Mouse (Mus musculus): ENCODE data around the gene Olfr323. TPM values are rescaled to one million over a fixed set of nuclear protein-coding genes. Genes with fewer than 3 reads are reported as not detected.
A peak's percentile ranks its signal among the peaks of the same experiment; 100 is the strongest.

The Olfr323 gene
- polyA plus RNA-seq (2015; fragmentation: Nextera tagmentation; extraction: Ambion mirVana) = not detected in 2 replicates

DNA sequence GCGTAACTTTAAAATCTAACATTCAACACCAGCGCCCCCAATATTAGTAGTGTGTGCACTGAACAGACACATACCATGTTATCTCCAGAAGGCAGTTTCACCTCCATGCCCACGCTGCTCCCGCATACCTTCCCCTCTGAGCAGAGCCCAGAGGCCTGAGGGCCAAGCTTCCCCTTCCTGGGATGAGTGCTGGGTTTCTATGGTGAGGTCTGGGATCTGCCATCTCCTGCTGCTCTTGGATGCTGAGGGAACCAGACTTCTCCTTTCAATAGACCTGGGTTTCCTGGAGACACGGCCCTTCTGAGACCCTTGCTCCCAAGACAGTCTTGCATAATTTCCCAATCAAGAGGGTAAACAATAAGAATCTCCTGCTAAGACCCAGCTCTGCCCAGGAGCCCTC, at the start of gene Olfr323:
Gene Olfr323 (minus strand): TSS at position 101 of the 400 bp plus-strand sequence.
- no peaks in the 10 kb centered on the region for H3K9me3 ChIP-seq (replicated peaks; ENCODE audit: control insufficient read depth, low read length)
- WGBS = 62% methylated on average over 5 of the region's 5 CpGs
- ATAC-seq (replicated peaks; ENCODE audit: extremely low read depth, insufficient read depth, low FRiP score) = no peak
- no peak within 1 kb of the TSS for H3K4me2 ChIP-seq (ENCODE audit: low read depth, low read length)
- H3K4me1 ChIP-seq (ENCODE audit: control insufficient read depth, insufficient read depth, low read length) = no peaks in the 10 kb centered on the region
- no peaks in the 10 kb centered on the region for H3K27me3 ChIP-seq (ENCODE audit: control insufficient read depth, insufficient read depth, low read length)
- no peak within 1 kb of the TSS for H3K27ac ChIP-seq (ENCODE audit: low read length)
- H3K36me3 ChIP-seq (ENCODE audit: control insufficient read depth, insufficient read depth) = no peaks in the 10 kb centered on the region
- no peak within 1 kb of the TSS for H3K9ac ChIP-seq (ENCODE audit: low read length)
- no peak within 1 kb of the TSS for H3K4me3 ChIP-seq (ENCODE audit: low read length)

DNA sequence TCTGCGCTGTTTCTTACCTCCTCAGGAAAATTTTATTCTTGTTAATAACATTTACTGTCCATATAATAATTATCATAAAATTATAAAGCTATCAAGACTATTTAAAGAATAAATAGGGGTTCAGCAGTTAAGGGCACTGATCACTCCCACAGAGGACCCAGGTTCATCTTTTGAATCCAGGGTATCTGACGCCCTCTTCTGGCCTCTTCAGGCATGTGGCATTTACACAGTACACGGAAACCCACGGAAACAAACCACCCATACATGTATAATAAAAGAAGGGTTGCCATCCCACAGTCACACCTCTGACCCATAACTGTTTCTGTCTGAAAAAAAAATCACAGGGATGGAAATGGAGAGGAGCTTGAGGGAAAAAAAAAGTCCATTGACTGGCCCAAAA, 41.5 kb upstream of the Olfr323 start:
- Histone ChIP-seq H3K27ac (ENCODE audit: low read length) (no peak overlapping the region), H3K4me1 (ENCODE audit: control insufficient read depth, insufficient read depth, low read length) (no peaks in the 10 kb centered on the region), H3K27me3 (ENCODE audit: control insufficient read depth, insufficient read depth, low read length) (no peaks in the 10 kb centered on the region), H3K9me3 (replicated peaks; ENCODE audit: control insufficient read depth, low read length) (no peaks in the 10 kb centered on the region), H3K4me2 (ENCODE audit: low read depth, low read length) (no peak overlapping the region), H3K36me3 (ENCODE audit: control insufficient read depth, insufficient read depth) (no peaks in the 10 kb centered on the region), H3K4me3 (ENCODE audit: low read length) (no peak overlapping the region), H3K9ac (ENCODE audit: low read length) (no peak overlapping the region)
- WGBS = 53% methylated on average over 4 of the region's 4 CpGs
- no peak for ATAC-seq (replicated peaks; ENCODE audit: extremely low read depth, insufficient read depth, low FRiP score)

DNA sequence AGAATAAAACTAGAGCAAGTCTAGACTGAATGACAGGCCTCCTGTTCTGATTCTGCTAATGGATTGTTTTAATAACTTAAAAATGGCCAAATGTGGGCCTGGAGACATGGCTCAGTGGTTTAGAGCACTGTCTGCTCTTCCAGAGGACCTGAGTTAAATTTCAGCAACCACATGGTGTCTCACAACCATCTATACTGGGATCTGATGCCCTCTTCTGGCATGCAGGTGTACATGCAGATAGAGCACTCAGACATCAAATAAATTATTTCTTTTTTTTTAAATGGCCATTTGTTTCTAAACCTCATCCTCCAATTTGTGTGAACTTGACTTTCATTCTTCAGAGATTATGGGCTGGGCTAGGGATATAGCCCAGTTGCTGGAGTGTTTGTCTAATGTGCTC, 39.0 kb upstream of the Olfr323 start:
- ATAC-seq (replicated peaks; ENCODE audit: extremely low read depth, insufficient read depth, low FRiP score) = no peak

DNA sequence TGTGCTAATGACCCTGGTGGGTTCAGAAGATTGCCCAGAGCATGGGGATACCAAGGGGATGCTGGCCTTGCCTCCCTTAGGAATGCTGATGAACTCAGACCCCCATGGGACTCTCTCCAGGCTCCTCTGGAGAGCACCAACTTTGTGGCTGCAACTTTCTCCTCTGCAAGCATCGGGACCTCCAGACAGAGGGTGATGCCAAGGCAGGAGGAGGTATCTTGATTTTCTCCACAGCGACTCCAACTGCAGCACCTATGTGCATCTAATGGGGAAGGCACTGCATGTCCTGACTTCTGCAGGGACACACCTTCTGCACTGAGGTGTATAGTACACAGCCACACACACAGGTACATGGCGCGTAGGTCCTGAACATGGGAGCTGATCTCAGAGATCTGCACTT, 28.3 kb upstream of the Olfr323 start, which contains the start of gene Olfr322:
Gene Olfr322 (plus strand): TSS at position 187 of the 400 bp plus-strand sequence.
- Histone ChIP-seq H3K4me2 (ENCODE audit: low read depth, low read length) (no peak within 1 kb of the TSS), H3K9ac (ENCODE audit: low read length) (no peak within 1 kb of the TSS), H3K27me3 (ENCODE audit: control insufficient read depth, insufficient read depth, low read length) (no peaks in the 10 kb centered on the region), H3K9me3 (replicated peaks; ENCODE audit: control insufficient read depth, low read length) (no peaks in the 10 kb centered on the region), H3K36me3 (ENCODE audit: control insufficient read depth, insufficient read depth) (no peaks in the 10 kb centered on the region), H3K4me1 (ENCODE audit: control insufficient read depth, insufficient read depth, low read length) (no peaks in the 10 kb centered on the region), H3K4me3 (ENCODE audit: low read length) (no peak within 1 kb of the TSS), H3K27ac (ENCODE audit: low read length) (no peak within 1 kb of the TSS)
- ATAC-seq (replicated peaks; ENCODE audit: extremely low read depth, insufficient read depth, low FRiP score) = no peak
- 86% methylated on average over 4 of the region's 4 CpGs for WGBS

More for the DNA sequence above, 39.0 kb upstream of the Olfr323 start:
- Histone ChIP-seq H3K9me3 (replicated peaks; ENCODE audit: control insufficient read depth, low read length) (no peaks in the 10 kb centered on the region), H3K36me3 (ENCODE audit: control insufficient read depth, insufficient read depth) (no peaks in the 10 kb centered on the region), H3K9ac (ENCODE audit: low read length) (no peak overlapping the region), H3K4me1 (ENCODE audit: control insufficient read depth, insufficient read depth, low read length) (no peaks in the 10 kb centered on the region), H3K27me3 (ENCODE audit: control insufficient read depth, insufficient read depth, low read length) (no peaks in the 10 kb centered on the region), H3K4me3 (ENCODE audit: low read length) (no peak overlapping the region), H3K27ac (ENCODE audit: low read length) (no peak overlapping the region), H3K4me2 (ENCODE audit: low read depth, low read length) (no peak overlapping the region)

DNA sequence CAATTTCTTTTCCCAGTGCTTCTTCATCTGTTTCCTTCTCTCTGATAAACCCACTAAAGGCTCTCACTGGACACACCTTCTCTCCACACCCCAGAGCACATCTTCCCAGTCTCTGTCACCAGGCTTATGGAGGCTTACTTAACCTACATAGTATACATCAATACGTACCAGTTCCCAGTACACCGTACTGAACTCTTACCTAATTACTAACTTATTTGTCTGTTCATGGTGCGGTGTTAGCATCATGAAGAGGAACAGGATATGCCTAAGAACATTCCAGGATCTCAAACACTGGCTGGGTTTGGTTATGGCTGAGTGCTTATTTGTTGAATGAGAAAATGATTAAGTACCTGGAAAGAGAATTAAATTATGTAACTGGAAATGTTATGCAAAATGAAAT, 24.9 kb upstream of the Olfr323 start:
- 81% methylated on average over 3 of the region's 3 CpGs for WGBS

DNA sequence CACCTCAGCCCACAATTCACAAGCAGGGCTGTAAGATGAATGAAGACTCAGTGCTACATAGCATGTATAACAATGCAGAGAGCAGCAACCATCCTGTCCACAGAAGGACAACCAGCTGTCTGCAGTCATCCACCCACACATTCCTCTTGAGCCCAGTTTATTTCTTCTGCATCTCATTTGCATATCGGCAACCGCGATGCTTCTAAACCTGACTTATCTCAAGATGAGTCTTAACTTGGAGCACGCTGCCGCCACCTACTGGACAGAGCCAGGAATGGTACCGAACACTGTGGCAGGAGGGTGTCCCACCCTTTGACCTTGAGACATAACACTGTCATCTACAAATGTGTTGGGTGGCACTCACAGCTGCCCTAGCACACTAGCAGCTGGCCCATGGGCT, 13.0 kb upstream of the Olfr323 start:
- Histone ChIP-seq H3K9me3 (replicated peaks; ENCODE audit: control insufficient read depth, low read length) (no peaks in the 10 kb centered on the region), H3K27me3 (ENCODE audit: control insufficient read depth, insufficient read depth, low read length) (peaks cover 22% of the 10 kb centered on the region), H3K9ac (ENCODE audit: low read length) (no peak overlapping the region), H3K4me1 (ENCODE audit: control insufficient read depth, insufficient read depth, low read length) (peaks cover 6% of the 10 kb centered on the region; the same call in 1 of the 2 replicates), H3K27ac (ENCODE audit: low read length) (no peak overlapping the region), H3K4me2 (ENCODE audit: low read depth, low read length) (no peak overlapping the region), H3K36me3 (ENCODE audit: control insufficient read depth, insufficient read depth) (no peaks in the 10 kb centered on the region), H3K4me3 (ENCODE audit: low read length) (no peak overlapping the region)
- ATAC-seq (replicated peaks; ENCODE audit: extremely low read depth, insufficient read depth, low FRiP score) = no peak
- WGBS = 25% methylated on average over 6 of the region's 6 CpGs

More for the DNA sequence above, 24.9 kb upstream of the Olfr323 start:
- Histone ChIP-seq H3K36me3 (ENCODE audit: control insufficient read depth, insufficient read depth) (no peaks in the 10 kb centered on the region), H3K4me3 (ENCODE audit: low read length) (no peak overlapping the region), H3K4me1 (ENCODE audit: control insufficient read depth, insufficient read depth, low read length) (no peaks in the 10 kb centered on the region), H3K9ac (ENCODE audit: low read length) (no peak overlapping the region), H3K27ac (ENCODE audit: low read length) (no peak overlapping the region), H3K27me3 (ENCODE audit: control insufficient read depth, insufficient read depth, low read length) (no peaks in the 10 kb centered on the region), H3K4me2 (ENCODE audit: low read depth, low read length) (no peak overlapping the region), H3K9me3 (replicated peaks; ENCODE audit: control insufficient read depth, low read length) (no peaks in the 10 kb centered on the region)
- no peak for ATAC-seq (replicated peaks; ENCODE audit: extremely low read depth, insufficient read depth, low FRiP score)

DNA sequence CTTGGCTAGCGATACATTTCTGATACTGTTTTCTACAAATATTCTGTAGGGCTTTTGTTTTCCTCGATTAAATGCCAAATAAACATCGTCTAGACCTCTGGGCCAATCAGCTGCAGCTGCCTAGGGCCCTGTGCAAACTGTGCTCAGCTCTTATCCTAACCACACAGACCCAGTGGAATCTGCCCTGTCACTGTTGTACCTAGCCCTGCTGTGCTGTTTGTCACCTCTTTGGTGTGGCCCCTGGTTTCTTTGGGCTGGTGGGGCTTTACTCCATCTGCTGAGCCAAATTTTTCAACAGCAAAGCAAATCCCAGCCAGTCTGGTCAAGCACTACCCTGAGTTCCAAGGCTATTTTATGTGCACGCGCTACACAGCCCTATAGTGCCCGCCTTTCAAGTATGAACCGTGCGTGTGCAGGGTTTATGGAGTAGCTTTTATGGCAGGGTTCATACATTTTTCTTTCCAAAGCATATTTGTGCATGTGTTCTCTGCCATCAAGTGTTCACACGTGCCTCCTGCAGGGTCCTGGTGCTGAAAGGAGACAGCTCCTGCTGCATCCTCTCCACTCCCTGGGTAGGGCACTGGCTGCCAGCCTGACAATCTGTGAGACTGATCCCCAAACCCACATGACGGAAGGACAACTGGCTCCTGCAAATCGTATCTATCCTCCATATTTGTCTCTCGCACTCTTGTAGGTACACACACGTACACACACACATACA, 11.5 kb upstream of the Olfr323 start:
- no peak overlapping the region for H3K4me2 ChIP-seq (ENCODE audit: low read depth, low read length)
- 78% methylated on average over 13 of the region's 13 CpGs for WGBS
- no peaks in the 10 kb centered on the region for H3K9me3 ChIP-seq (replicated peaks; ENCODE audit: control insufficient read depth, low read length)

DNA sequence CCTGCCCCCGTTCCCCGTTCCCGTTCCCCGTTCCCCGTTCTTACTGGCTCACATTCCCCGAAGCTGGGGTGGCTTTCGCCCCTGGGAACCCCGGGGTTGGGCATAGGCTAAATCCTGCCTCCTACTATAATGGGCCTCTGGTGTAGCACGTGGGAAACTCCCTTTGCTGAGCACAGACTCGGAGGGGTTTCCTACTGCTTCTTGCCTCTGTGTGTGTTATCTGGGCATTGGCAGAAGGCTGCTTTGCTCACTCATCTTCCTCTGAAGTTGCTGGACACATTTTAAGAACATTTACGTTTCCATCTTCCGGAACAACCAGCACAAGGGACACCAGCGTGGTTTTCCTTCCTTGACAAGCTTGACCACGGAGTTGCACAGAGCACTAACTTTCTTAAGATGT, 10.8 kb upstream of the Olfr323 start:
- Histone ChIP-seq H3K27me3 (ENCODE audit: control insufficient read depth, insufficient read depth, low read length) (peaks cover 26% of the 10 kb centered on the region), H3K9me3 (replicated peaks; ENCODE audit: control insufficient read depth, low read length) (no peaks in the 10 kb centered on the region), H3K4me3 (ENCODE audit: low read length) (peak overlapping the region; percentile 37), H3K27ac (ENCODE audit: low read length) (no peak overlapping the region), H3K4me2 (ENCODE audit: low read depth, low read length) (peak overlapping the region; percentile 73), H3K36me3 (ENCODE audit: control insufficient read depth, insufficient read depth) (no peaks in the 10 kb centered on the region), H3K4me1 (ENCODE audit: control insufficient read depth, insufficient read depth, low read length) (peaks cover 6% of the 10 kb centered on the region; the same call in 1 of the 2 replicates), H3K9ac (ENCODE audit: low read length) (no peak overlapping the region)
- 25% methylated on average over 14 of the region's 14 CpGs for WGBS
- no peak for ATAC-seq (replicated peaks; ENCODE audit: extremely low read depth, insufficient read depth, low FRiP score)

More for the DNA sequence above, 11.5 kb upstream of the Olfr323 start:
- Histone ChIP-seq H3K36me3 (ENCODE audit: control insufficient read depth, insufficient read depth) (no peaks in the 10 kb centered on the region), H3K27ac (ENCODE audit: low read length) (no peak overlapping the region), H3K9ac (ENCODE audit: low read length) (no peak overlapping the region), H3K4me3 (ENCODE audit: low read length) (no peak overlapping the region), H3K27me3 (ENCODE audit: control insufficient read depth, insufficient read depth, low read length) (peaks cover 26% of the 10 kb centered on the region), H3K4me1 (ENCODE audit: control insufficient read depth, insufficient read depth, low read length) (peaks cover 6% of the 10 kb centered on the region; the same call in 1 of the 2 replicates)
- no peak for ATAC-seq (replicated peaks; ENCODE audit: extremely low read depth, insufficient read depth, low FRiP score)

DNA sequence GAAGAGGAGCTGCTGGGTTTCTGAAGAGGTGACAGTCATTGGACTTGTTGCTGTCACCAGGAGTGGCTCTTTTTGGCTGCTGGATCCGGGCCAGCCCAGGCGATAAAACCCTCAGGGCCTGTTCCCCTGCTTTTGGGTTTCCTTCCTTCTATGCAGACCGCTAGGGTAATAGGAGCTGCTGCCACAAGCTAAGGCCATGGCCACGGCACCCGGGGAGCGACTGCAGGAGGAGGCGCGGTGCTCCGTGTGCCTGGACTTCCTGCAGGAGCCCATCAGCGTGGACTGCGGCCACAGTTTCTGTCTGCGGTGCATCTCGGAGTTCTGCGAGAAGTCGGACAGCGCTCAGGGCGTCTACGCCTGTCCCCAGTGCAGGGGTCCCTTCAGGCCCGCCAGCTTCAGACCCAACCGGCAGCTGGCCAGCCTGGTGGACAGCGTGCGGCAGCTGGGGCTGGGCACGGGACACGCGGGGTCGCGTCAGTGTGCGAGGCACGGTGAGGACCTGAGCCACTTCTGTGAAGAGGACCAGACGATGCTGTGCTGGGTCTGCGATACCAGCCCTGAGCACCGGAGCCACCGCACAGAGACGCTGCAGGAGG, 10.1 kb upstream of the Olfr323 start, which contains the start of gene Trim58:
Gene Trim58 (plus strand): TSS at position 194 of the 596 bp plus-strand sequence.
- Histone ChIP-seq H3K9ac (ENCODE audit: low read length) (peak within 1 kb of the TSS; percentile 2), H3K4me2 (ENCODE audit: low read depth, low read length) (peak within 1 kb of the TSS; percentile 73), H3K4me1 (ENCODE audit: control insufficient read depth, insufficient read depth, low read length) (peaks cover 6% of the 10 kb centered on the region; the same call in 1 of the 2 replicates), H3K9me3 (replicated peaks; ENCODE audit: control insufficient read depth, low read length) (no peaks in the 10 kb centered on the region), H3K4me3 (ENCODE audit: low read length) (peak within 1 kb of the TSS; percentile 37), H3K36me3 (ENCODE audit: control insufficient read depth, insufficient read depth) (no peaks in the 10 kb centered on the region), H3K27ac (ENCODE audit: low read length) (no peak within 1 kb of the TSS), H3K27me3 (ENCODE audit: control insufficient read depth, insufficient read depth, low read length) (peaks cover 26% of the 10 kb centered on the region)
- no peak for ATAC-seq (replicated peaks; ENCODE audit: extremely low read depth, insufficient read depth, low FRiP score)
- 2% methylated on average over 34 of the region's 34 CpGs for WGBS

Measured in heart, embryonic 16.5 days (tissue).